Mouse (Mus musculus): ENCODE measurements around the gene Sipa1l3.

Gene Sipa1l3

DNA sequence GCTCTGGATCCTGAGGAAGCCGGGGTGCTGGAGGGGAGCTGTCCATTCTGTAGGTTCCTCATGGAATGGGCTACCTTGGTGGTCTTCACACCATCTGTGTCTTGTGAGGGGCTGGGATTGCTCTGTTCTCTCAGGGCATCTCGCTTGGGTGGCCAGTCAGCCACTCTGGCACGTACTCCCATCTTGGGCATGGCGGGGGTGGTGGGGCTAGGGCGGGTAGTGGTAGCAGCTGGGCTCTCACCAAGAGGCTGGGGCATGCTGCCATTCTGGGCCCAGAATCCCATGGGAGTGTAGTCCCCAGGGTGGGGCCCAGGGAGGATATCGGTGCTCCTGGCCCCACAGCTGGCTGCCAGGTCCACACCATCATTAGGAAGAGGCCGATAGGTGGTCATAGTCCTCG lies 118.0 kb downstream of the Sipa1l3 start:
- in situ Hi-C loops (cut with MboI; ENCODE audit: low pct_unique_long_range_greater_than_20kb in 1 of 2, low sequenced_read_pairs in 2 of 2, unreplicated experiment in 1 of 2): no loop called here

DNA sequence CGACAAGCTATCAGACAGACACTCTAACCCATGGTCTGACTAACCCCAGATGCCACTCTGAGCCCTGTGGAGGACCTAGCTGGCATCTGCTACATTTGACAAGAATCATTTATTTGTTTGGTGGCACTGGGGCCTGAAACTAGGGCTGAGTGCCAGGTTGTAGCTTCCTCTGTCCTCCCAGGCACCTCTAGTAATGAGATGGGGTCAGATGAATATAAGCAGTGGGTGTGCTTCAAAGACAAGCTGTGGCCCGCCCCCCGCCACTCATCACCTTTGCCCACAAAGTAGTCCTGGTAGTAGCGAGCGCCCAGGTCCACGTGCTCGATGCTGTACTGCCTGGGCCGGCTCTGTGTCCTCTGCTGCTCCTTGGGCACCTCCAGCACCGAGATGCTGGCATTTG lies 119.4 kb downstream of the Sipa1l3 start:
- in situ Hi-C loops (cut with MboI; ENCODE audit: low pct_unique_long_range_greater_than_20kb in 1 of 2, low sequenced_read_pairs in 2 of 2, unreplicated experiment in 1 of 2): loop anchor here (5.0 to 10.0 kb wide), 2 partner anchors 113 to 126 kb away; no protein-coding TSS in a partner anchor

DNA sequence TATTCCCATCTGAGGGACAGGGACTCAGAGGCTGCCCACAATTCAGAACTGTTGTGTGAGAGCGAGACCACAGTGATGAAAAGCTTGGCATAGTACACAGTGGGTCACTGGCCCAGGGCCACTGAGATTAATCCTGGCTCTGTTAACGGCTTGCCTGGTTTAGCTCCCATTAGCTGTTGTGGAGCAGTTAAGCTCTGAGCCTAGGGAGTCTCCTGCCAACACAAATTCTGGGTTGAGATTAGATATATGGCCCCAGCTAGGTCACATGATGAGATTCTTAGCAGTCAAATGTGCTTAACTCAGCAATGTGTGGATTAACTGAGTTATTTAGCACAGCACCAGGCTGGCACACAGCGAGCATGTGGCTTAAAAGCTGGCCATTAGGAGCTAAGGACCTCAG lies 121.0 kb downstream of the Sipa1l3 start:
- in situ Hi-C loops (cut with MboI; ENCODE audit: low pct_unique_long_range_greater_than_20kb in 1 of 2, low sequenced_read_pairs in 2 of 2, unreplicated experiment in 1 of 2): loop anchor here (5.0 to 10.0 kb wide), 2 partner anchors 115 to 127 kb away; no protein-coding TSS in a partner anchor

DNA sequence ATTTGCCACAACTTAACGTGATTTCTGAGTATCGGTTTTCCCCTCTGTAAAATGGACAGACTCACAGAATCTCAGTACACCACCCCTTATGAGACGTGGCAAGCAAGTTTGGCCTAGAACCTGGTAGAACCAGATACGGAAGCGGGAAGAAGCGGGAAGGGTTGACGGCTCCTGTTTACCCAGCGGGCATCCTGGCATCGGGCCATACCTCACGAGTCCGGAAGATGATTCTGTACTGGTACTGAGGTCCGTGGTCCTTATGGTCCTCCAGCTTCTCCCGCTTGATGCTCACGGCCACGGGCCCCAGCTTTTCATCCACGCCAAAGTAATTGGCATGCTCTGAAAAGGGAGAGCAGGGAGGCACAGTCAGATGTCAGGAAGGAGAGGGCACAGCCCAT lies 121.5 kb downstream of the Sipa1l3 start:
- in situ Hi-C loops (cut with MboI; ENCODE audit: low pct_unique_long_range_greater_than_20kb in 1 of 2, low sequenced_read_pairs in 2 of 2, unreplicated experiment in 1 of 2): loop anchor here (5.0 to 10.0 kb wide), 2 partner anchors 115 to 128 kb away; no protein-coding TSS in a partner anchor

DNA sequence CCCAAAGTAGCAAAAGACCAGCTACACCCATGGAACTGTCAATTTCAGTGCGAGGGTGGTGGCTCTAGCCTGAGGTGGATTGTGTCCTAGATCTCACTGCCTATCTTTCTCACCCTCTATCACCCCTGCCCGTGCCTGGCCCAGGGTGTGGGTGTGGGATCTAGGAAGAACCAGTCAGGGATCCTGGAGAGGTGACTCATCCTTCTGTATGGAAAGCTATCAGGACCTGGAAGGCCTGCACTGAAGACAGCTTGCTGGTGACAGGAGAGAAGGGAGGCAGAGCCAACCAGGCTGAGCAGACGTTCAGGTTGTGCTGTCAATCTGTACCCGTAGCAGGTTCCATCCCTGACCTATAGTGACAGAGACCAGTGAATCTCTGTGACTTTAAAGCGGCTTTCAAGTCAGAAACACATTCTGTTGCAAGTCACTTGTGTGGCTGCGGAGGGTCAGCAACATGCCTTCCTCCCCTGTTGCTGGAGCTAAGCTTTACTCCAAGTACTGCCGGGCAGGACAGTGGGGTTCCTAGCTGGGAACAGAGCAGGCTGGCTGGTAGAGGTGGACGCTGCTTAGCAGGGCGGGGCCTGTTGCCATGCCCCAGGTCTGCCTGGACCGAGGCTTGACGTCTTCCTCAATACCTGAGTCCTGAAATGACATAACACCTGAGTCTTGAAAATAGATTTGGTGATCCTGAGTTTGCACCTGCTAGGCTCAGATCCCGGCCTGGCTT lies 122.1 kb downstream of the Sipa1l3 start:
- in situ Hi-C loops (cut with MboI; ENCODE audit: low pct_unique_long_range_greater_than_20kb in 1 of 2, low sequenced_read_pairs in 2 of 2, unreplicated experiment in 1 of 2): loop anchor here (5.0 to 10.0 kb wide), 2 partner anchors 116 to 128 kb away; no protein-coding TSS in a partner anchor

DNA sequence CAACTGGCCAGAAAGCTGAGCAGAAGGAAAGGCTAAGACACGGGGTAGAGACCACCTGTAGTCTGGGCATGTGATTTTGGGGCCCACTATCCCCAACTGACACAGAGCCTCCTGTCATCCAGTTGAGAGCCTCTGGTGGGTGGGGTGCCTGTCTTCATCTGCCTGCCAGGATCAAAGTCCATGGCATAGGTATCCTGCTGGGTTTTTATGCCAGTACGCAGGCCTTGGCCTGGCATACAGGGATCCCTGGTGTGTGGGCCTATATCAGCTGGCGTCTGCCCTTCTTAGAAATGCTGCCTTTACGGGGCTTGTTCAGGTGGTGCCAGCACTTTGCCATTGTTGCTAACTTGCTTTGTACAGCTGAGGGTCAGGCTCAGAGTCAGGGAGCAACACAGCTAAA lies 123.3 kb downstream of the Sipa1l3 start:
- in situ Hi-C loops (cut with MboI; ENCODE audit: low pct_unique_long_range_greater_than_20kb in 1 of 2, low sequenced_read_pairs in 2 of 2, unreplicated experiment in 1 of 2): loop anchor here (5.0 to 10.0 kb wide), 2 partner anchors 117 to 130 kb away; no protein-coding TSS in a partner anchor

DNA sequence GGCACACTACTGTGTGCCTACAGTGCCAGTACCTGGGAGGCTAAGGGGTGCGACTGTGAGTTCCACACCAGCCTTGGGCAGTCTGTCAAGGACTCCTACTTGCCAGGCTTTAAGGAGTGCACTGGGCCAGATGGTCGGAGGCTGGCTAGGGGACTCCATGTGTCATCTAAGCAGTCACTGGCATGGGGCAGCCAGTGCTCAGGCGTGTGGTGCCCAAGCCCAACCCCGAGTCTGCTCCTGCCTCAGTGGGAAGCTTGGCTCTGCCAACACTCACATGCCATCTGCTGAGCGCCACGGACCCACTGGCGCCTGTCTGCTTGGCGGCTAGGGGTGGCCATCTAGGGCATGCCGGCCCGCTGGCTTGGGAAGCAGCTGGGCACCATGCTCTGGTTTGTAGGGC lies 125.1 kb downstream of the Sipa1l3 start:
- in situ Hi-C loops (cut with MboI; ENCODE audit: low pct_unique_long_range_greater_than_20kb in 1 of 2, low sequenced_read_pairs in 2 of 2, unreplicated experiment in 1 of 2): loop anchor here in 1 of 2 experiments (10.0 kb wide), 1 partner anchor 132 kb away; no protein-coding TSS in a partner anchor

DNA sequence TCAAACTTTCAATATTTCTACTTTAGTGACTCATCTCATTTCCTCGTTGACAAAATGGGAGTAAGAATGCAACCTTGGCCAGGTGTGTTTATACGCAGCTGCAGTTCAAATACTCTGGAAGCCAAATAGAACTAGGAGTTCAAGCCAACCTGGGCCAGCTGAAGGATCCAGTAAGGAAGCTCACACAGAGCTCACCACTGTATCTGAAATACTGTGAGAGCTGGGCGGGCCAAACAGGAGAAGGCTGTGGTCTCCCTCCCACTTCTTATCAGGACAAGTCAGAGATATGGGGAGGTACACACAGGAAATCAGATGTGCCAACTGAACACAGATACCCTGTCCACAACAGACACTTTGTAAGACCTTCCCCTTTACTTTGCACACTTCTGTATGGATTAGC lies 125.6 kb downstream of the Sipa1l3 start:
- in situ Hi-C loops (cut with MboI; ENCODE audit: low pct_unique_long_range_greater_than_20kb in 1 of 2, low sequenced_read_pairs in 2 of 2, unreplicated experiment in 1 of 2): loop anchor here in 1 of 2 experiments (10.0 kb wide), 1 partner anchor 132 kb away; no protein-coding TSS in a partner anchor

DNA sequence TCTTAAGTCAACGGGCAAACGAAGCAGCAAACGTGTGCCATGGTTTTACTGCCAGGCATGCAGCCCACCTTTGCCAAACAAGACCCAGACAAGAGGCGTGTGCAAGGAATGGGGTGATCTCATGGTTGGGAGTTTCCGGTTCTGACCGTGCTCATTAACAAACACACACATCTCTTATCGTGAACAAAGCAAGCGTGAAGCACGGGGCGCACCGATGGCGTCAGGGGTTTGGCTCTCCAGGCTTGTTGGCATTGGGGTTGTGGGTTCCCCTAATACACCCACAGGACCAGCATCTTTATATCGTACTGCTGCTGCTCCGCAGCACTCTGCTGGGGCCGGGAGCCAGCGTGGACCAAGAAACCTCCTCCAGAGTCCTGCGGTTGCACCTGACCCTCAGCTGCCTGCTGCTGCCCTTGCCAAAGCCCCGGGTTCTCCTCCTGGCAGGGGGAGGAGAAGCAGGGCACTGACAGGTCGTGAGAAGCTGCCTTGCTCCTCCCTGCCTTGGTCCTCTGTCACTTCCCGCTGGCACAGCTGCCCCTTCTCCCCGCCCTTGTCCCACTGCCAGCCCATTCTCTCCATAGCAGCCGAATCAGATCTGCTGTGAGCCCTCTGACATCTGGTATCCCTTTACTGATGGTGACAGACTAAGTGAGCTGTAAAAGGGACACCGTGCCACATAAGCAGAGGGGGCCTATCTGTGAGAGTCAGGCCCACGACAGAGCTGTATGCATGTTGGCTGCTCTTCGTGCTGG lies 126.5 kb downstream of the Sipa1l3 start:
- in situ Hi-C loops (cut with MboI; ENCODE audit: low pct_unique_long_range_greater_than_20kb in 1 of 2, low sequenced_read_pairs in 2 of 2, unreplicated experiment in 1 of 2): loop anchor here in 1 of 2 experiments (10.0 kb wide), 1 partner anchor 133 kb away; no protein-coding TSS in a partner anchor

DNA sequence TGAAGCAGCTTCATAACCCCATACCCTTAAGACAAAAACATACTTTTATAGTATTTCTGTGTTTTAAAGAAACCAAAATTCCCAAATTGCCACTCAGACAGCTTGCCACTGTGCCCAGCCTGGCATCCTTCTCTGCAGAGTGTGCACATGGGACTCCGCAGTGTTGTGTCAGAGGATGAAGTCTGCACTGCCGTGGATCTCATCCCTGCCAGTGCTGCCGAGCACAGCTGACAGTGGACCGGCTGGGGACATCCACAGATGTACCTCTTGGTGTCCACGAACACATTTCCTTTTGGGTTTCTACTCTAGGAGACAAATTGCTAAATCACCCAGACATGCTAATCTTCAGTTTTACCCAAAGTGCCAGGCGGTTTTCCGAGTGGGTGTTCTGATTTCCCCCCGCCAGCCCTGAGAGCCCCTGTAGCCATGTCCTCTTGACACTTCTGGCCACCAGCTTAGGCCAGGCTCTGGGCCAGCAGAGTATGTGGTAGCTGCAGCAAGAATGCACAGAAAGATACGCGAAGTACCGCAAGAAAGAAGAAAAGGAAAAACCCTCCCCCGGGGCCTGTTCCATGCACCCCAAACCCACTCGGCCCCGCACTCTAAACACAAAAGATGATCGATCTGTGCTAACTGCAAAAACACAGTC lies 127.2 kb downstream of the Sipa1l3 start:
- in situ Hi-C loops (cut with MboI; ENCODE audit: low pct_unique_long_range_greater_than_20kb in 1 of 2, low sequenced_read_pairs in 2 of 2, unreplicated experiment in 1 of 2): loop anchor here in 1 of 2 experiments (10.0 kb wide), 1 partner anchor 134 kb away; no protein-coding TSS in a partner anchor

DNA sequence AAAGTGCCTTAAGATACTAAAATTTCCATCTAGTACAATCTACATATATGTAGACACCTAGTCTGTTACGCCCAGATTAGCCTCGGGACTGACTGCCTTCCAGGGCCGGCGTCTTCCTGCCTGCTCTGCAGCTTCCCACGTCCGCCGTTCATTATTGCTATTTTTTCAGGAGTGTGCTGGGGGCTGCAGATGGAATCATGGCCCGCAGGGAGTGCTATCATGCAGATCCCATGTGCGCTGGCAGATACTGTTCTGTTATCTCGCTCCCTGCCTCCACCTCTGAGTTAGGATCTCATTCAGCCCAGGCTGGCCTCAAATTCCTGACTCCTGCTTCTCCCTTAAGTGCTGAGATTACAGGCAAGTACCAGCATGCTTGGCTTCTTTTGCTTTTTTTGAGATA lies 128.2 kb downstream of the Sipa1l3 start:
- in situ Hi-C loops (cut with MboI; ENCODE audit: low pct_unique_long_range_greater_than_20kb in 1 of 2, low sequenced_read_pairs in 2 of 2, unreplicated experiment in 1 of 2): loop anchor here in 1 of 2 experiments (10.0 kb wide), 1 partner anchor 135 kb away; no protein-coding TSS in a partner anchor

DNA sequence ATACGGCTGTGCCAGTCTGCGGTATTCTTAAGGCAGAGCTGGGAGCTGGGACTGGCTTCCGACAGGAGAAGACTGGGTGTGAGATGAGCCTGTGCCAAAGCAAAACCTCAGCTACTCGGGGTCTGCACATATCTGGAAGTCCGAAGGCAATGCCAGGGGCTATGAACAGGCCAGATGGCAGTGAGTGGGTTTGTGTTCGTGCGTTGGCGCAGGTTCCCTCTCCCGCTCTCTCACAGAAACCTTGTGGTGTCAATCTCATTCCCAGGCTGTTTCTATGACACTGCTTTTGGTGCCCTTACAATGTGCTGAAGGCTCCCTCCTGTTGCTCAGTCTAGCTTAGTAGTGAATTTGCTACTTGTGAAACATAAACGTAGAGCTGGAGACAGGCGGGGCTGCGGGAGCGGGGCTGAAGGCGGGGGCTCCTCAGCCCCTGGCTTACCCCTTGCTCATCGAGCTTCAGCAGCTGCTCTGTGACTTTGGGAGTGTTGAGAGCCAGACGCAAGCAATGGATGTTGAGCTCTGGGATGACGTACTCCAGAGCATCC lies 130.8 kb downstream of the Sipa1l3 start:
- in situ Hi-C loops (cut with MboI; ENCODE audit: low pct_unique_long_range_greater_than_20kb in 1 of 2, low sequenced_read_pairs in 2 of 2, unreplicated experiment in 1 of 2): no loop called here

DNA sequence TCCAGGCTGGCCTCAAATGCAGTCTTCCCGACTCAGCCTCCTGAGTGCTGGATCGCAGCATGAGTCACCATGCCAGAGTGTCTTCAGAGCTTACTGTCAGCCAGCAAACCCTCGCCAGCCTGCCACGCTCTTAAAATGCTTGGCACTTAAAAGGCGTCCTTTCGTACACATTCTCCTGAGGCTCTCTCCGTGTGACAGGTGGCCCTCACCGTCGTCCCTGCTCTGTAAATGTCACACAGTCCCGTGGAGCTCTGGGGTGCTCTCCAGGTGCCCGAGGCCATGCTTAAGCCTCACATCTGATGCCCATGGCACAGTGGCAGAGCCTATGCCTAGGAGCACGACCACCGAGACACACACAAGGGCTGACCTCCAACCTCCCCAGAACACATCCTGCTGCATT lies 132.1 kb downstream of the Sipa1l3 start:
- in situ Hi-C loops (cut with MboI; ENCODE audit: low pct_unique_long_range_greater_than_20kb in 1 of 2, low sequenced_read_pairs in 2 of 2, unreplicated experiment in 1 of 2): no loop called here

DNA sequence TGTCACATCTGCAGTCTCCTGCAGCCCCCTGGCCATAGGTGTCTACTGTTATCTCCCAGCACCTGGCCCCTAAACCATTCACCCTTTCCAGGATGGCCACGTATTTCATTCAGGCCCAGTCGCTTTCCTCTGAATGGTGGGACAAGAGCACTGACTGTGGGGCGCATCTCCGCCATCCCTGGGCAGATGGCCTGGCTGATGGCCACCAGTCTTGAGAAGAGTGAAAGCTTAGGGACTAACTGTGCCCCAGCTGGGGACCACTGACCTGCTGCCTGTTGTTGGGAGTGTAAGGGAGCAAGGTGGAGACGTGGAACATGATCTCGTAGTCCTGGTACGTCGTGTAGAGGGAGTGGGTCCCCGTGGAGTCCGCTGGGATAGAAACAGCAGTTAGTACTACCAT lies 132.7 kb downstream of the Sipa1l3 start:
- in situ Hi-C loops (cut with MboI; ENCODE audit: low pct_unique_long_range_greater_than_20kb in 1 of 2, low sequenced_read_pairs in 2 of 2, unreplicated experiment in 1 of 2): no loop called here

DNA sequence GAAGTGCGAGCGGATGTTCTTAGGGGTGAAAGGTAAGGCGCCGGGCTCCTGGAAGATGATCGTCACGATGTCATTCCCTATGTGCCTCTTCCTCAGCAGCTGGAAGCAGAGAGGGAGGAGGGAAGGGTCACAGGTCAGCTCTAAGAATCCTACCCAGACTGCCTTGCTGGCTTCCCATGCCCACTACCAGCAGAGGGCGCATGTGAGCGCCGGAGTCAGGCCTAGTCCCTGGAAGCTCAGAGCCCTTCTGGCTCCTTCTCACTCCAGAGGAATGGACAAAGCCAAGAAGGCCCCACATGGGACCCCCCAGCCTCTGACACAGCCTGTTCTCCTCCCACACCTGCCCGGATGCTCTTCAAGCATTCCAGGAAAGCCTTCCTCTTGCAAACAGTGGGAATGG lies 135.2 kb downstream of the Sipa1l3 start:
- in situ Hi-C loops (cut with MboI; ENCODE audit: low pct_unique_long_range_greater_than_20kb in 1 of 2, low sequenced_read_pairs in 2 of 2, unreplicated experiment in 1 of 2): no loop called here

DNA sequence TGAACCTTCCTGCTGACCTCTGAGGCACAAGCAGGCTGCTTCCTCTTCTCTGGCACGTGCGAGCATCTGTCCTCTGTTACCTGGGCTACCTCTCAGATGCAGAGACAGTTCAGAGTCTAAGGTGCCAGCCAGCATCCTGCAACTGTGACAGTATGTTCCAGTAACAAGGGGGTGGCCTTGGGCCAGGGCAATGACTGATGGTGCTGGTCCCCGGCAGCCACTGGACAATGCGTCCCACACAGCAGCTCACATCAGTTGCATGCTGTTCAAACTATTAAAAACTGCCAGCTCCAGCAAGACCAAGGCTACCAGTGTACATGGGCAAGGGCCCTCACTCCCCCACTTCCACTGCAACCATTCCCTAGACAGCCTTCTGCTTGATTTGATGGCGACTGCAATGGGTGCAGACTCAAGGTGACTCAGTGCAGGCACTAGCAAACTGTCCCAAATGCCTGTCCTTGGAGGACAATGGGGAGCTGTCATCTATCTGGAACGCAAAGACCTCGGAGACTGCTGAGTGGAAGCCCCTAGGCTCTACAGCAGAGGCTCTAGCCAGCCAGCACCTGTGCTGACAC lies 136.9 kb downstream of the Sipa1l3 start:
- in situ Hi-C loops (cut with MboI; ENCODE audit: low pct_unique_long_range_greater_than_20kb in 1 of 2, low sequenced_read_pairs in 2 of 2, unreplicated experiment in 1 of 2): no loop called here

DNA sequence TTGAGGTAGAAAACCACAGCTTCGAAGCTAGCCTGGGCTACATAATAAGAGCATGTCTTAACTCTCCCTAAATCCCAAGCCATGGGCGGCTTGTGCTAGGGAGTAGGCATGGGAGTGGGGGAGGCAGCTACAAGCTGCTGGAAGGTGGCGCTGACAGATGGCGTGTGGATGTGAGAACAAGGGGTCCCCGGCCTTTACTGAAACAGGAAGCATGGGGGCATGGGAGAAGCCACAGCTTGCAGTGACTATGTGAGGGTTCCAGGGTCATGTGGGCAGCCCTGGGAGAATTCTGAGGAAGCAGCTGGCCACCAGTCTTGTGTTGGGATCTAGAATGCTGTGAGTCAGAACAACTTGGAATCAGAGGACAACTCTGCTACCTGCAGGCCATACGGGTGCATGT lies 144.4 kb downstream of the Sipa1l3 start:
- in situ Hi-C loops (cut with MboI; ENCODE audit: low pct_unique_long_range_greater_than_20kb in 1 of 2, low sequenced_read_pairs in 2 of 2, unreplicated experiment in 1 of 2): no loop called here

DNA sequence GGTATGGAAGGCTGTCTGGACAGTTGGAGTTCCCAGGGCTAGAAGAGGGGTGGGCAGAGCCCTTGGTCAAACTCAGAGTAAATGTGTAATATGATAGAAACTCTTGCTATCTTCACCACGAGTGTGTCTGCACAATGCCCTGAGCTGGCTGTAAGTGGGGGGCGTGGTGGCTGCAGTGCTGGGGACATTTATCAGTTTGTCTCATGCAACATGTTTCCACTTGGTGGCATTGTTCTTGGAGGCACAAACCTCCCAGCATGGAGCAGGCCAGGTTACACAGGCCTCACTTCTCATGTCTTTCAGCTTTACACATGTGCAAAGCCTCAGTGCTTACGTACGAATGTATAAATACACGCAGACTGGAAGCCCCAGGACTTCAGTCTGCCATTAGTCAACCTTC lies 146.3 kb downstream of the Sipa1l3 start:
- in situ Hi-C loops (cut with MboI; ENCODE audit: low pct_unique_long_range_greater_than_20kb in 1 of 2, low sequenced_read_pairs in 2 of 2, unreplicated experiment in 1 of 2): no loop called here

All from mouse embryonic stem cell (cell line).